Mouse (Mus musculus): ENCODE results near the gene Exoc3l. TPM values are rescaled to one million over a fixed set of nuclear protein-coding genes. Genes with fewer than 3 reads are reported as not detected.
A peak's percentile ranks its signal among the peaks of the same experiment; 100 is the strongest.

Exoc3l gene
- total RNA-seq (2022) = 10 to 100 TPM; 20.0 to 57.6 (median 36.8) TPM

DNA sequence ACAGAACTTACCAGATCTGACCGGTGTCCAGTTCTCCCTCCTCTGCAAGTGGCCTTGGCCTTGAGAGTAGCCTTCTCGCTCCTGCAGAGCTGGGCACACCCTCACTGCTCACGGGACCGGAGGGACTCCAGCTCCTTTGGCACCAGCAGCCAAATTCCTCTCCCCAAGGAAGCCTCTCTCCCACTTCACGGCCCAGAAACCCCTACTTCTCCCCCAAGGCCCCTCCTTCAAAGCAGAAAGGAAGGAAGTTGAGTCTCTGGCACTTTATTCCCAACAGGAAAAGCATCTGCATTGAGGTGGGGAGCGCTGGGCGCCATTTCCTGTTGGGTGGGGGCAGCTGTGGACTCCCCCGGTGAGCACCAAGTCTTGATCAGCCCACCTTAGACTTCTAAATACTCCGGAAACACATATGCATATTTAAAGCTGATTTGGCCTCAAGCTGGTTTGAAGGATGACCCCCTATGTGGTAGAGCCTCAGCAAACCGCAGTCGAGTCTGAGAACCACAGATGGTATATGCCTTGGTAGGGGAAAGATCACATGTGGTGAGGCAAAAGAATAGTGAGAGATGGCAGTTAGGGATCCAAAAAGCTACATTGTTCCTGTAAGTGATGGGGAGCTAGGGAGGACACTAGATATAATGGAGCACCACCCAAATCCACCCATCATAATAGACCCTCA is at the start of gene Exoc3l:
Gene Exoc3l, minus strand, starts transcription at position 207 of the 679 bp plus-strand sequence.
- peak; percentile 77 for DNase-seq

DNA sequence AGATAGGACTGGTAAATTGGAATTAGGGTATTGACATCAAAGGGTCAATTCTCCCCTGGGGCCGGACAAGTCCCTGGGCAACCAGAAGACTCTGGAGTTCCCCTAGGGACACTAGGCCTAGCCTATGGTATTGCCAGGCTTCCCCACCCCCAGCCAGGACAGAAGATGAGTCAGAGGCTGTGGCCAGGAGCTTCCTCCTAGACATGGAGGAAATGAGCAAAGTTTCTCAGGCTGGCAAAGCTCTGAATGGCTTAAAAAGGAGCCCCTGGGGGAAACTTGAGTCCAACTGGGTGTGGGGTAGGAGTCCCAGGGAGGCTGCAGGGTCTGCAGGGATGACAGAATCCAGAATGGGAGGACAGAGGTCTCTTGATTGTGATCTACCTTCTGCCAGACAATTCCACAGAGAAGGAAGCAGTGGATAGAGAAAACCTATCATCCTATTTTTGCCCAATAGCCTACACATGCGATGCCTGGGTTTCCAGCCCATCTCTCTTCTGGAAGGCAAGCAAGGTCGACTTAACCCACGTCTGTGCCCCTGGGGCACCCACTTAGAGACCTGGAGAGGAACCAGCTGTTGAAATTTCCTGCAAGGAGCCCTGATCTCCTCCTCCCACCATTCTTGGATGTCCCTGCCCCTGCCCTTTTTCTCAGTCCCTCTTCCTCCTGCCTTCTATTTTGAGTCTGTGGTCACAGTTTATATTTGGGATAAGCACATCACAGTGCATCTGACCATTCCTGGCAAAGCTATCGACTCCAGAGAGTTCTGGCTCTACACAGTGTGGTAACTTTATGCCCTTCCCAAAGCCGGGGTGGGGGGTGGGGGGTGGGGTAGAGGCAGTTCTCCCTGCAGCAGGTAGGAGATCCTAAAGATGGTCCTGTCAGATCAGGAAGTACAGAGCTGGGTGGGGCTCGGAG is 49.4 kb upstream of the Exoc3l start:
- peak; percentile 46 for DNase-seq

DNA sequence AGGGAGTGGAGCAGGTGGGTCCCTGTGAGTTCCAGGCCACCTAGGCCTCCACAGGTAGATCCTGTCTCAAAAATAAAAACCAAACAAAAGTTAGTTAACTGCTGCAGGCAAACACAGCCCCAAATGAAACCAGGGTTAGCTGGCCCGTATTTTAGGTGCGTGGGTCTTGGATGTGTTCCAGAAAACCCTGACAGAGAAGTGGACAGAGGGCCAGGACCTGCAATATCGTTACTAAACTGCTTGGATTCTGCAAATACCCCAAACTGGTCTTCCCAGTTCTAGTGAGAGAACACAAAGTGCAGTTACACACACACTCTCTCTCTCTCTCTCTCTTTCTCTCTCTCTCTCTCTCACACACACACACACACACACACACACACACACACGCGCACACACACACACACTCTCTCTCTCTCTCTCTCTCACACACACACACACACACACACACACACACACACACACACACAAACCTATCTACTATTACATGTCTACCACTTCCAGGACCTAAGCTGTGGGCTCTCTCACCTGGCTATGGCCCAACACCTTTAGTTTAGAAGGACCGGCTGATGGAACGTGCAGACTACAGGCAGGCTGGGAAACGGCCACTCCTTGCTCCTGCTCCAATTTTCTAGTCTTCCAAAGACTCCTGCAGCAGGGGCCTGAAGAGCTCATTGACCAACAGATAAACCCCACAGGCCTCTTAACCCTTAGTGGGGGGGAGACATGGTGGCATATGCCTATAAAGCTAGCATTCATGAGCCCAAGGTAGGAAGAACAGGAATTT is 48.1 kb upstream of the Exoc3l start:
- no peak for DNase-seq

DNA sequence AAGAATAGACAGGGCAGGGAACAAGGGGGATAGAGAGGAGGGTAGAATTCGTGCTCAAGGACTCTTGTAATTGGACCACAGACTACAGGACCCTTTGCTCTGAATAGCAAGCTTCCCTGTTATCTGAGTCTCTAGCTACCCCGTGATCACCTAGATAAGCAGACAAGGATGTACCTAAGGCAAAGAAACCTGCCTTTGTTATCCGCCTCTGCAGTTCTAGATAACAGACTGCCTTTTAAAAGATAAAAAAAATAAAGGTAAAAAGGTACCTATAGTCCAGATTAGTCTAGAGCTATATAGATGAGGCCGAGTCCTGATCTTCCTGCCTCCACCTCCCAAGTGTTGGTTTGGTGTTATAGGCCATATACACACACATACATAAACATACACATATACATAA is 46.9 kb upstream of the Exoc3l start:
- no peak for DNase-seq

DNA sequence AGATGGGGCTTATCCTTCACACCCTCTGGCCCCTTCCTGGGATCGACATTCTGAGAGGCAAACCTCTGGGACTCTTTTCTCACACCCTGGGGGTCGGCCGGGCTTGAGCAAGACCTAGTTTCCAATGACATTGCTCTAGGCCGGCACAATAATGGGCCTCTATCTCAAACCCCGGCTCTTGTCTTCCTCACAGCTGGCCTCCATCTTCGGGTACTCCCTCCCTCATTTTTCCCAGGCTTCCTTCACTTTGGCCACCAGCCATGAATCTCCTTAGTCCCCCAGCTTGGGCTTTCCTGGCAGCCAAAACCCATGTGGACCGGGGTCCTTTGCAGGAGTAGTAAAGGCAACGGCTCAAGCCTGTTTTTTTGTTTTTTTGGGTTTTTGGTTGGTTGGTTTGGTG is 45.5 kb upstream of the Exoc3l start:
- no peak for DNase-seq

DNA sequence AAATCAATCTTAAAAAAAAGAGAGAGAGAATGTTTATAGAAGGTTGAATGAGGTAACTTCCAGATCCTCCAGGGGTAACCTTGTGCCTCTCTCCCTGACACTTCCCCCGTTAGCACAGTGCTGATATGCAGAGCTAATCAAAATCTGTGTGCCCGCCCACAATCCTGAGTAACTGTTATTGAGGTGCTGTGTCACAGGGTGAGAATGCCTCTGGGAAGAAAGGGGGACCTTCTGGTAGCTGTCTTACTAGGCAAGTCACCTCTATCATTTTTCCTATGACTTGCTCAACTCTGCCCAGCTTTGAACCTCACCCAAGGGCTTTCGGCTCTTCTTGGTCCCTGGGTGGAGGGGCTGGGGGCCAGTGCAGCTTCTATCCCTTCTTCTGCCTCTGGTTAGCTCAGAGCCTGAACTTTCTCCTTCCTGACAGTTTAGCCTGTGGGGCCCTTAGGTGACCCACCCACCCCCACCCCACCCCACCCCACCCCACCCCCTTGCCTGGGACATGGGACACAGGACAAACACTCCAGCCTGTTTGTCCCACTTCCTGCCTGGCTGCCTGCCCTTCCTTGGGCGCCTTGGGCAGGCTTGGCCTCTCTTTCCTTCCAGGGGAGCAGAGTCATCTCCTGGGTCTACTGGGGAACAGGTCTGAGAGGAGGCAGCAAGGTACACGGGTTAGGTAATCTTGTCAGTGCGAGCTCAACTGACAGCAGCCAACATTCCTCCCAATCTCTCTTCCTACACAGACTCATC is 44.2 kb upstream of the Exoc3l start:
- DNase-seq = no peak

DNA sequence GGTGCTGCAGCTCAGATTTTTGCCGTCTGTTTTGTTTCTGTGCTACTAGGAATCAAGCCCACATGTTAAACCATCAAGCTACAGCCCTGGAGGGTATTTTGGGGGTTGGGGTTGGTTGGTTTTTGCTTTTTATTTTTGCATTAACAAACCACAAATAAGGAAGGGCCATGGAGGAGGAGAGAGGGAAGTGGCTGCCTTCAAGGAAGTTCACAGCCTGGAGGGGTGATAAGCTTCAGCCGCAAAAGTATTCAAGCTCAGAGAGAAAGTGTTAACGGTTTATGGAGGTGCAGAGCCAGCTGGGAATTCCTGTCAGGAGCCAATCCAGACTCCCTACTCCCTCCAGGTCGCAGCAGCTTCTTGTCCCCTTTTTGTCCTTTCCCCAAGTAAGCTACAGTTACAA is 43.1 kb upstream of the Exoc3l start:
- no peak for DNase-seq

DNA sequence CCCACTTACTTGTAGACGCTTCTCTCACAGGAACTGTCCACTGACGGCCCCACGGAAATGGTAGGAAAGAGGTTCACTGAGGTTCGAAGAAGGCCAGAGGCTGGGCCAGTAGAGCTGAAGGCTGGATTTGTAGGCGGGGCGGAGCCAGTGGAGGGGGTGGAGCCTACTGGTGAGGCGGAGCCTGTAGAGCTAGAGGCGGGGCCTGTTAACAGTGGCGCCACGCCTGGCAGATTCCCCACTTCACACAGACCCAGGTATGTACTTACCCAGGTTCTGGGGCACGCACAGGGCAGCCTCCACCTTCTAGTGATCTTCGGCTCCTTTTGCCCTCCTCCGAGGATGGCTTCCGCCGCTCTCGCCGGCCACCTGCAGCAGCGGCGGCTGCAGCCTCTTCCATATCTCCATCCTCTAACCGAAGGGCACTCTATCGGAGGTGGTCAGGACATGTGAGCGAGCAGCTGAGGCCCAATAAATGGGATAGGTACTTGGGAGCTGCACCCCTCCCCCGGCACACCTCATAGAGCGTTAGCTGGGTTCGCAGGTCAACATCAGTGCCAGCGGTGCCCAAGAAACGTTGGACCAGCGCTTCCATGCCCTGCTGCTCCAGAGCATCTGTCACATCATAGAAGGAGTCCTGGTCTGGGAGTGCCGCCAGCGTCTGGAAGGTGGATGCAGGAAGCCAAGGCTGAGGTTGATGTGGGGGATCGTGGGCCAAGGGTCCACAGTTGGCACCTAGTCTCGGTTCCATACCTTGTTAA is 40.7 kb upstream of the Exoc3l start:
- DNase-seq = no peak

DNA sequence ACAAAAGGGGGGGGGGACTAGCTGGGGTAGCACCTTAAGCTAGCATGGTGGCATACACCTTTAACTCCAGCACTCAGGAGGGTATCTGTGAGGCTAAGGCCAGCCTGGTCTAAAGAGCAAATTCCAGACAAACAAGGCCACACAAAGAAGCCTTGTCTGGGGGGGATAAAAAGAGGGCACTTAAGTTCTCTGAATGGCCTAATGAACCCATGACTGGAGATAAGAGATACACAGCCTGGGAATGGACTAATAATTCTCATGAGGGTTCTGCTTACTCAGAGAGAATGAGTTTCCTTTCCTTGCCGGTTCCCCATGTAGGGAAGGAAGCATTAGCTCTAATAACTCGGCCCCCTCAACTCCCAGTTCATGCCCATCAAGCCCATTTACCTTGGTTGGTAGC is 36.6 kb upstream of the Exoc3l start:
- no peak for DNase-seq

DNA sequence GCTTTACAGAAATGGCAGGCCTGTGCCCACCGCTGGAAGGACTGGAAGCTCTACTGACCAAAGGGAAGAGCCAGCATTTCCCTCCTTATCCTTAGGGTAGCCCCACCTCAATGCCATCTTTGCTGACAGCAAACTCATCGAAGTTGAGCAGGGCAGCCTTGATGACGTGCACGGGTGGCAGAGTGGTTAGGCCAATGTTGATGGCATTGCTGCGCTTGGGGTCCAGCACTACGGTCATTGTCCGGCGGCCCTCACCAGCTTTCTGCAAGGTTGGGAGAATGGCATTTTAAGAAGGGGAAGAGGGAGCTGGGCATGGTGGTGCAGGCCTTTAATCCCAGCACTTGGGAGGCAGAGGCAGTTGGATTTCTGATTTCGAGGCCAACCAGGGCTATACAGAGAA is 36.0 kb upstream of the Exoc3l start:
- no peak for DNase-seq

DNA sequence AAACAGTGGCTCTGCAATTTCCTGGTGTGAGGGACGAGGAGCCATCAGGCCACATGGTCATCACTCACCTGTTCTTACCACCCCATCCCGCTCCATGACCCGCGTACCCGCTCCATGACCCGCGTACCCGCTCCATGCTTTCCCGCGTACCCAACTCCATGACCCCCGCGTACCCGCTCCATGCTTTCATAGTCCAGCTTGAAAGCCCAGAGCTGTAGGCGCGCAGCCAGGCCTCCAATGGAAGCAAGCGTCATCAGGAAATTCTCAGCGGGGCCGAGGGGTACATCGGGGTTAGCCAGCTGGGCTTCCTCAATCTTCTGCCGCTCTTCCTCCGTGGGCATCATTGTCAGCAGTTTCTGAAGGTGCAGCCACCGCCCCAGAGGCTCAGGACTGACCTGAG is 35.6 kb upstream of the Exoc3l start:
- no peak for DNase-seq

DNA sequence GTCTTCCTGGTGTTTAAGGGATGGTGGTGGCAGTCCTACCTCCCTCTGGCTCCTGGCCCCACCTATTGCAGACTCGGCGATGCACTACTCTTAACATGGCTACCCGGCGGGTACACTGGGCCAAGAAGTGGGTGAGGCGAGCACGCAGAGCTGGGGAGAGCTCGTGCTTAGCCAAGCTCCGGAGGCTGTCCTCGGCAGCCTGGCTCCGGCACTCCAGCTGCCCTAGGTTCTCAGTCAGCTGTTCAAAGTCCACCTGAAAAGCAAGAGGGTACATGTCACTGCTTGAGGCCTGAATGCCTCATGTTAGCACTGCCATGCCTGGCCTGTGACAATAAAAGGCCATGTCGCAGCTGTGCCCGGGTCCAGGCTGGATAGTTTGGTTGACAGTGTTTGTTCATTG is 34.4 kb upstream of the Exoc3l start:
- no peak for DNase-seq

DNA sequence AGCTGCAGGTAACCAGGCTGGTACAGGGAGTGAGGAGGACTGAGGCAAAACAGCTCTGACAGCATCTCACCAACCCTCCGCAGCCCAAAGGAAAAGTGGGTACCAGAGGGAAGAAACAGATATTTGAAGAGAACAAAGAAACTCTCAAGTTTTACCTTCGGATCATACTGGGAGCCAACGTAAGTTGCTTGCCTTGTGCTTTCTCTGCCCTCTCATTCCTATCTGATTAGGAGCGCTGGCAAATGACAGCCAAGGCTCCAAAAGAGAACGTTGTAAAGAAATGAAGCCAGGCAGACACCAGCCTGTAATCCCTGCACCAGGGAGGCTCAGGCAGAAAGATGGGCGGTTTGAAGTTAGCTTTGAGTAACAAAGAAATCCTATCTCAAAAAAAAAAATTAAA is 31.1 kb upstream of the Exoc3l start:
- DNase-seq = no peak

DNA sequence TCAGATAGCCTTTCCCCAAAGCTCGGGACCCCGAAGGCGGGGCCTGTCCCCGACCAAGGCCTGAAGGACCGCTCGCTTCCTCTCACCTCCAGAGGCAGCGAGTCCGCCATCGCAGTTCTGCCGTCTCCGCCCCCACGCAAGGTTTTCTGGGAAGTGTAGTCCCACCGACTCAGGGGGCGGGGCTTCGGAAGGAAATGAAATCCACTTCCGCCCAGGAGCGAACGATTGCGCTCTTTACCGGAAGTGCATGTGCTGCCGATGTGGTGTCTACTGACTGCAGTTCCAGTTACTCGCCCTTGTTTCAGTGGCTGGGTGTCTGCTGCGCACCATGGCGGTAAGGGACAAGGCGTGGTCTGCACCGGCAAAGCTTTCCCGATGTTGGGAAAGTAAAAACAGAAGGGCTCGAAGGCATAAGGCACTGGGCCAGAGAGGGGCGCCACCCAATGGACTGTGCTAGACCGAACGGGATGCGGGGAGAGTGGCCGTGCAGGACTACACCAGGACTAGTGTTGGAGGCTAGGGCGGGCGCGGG is 30.3 kb upstream of the Exoc3l start, which contains the start of the genes Lrrc29 and Tmem208:
Gene Lrrc29, minus strand, starts transcription at position 138 of the 532 bp plus-strand sequence.
Gene Tmem208, plus strand, starts transcription at position 214 of the 532 bp plus-strand sequence.
- peak; percentile 96 for DNase-seq

DNA sequence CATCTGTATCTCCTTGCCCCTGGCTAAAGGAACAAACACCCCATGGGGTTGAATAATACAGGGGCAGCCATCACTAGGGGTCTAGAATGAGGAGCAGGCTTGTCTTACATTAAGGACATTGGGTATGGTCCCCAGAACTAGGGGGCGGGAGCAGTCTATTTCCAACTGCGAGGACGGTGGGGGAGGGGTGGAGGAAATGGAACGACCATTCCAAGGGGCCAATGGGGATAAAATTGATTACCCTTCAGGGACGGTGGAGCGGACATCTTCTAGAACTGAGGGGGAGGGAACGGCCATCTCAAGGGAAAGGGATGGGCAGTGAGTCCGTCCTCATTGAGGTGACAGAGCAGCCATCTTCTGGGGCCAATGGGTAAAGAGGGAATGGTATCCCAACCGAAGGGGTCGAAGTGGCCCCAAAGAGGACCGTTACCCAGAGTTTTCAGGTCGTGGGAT is 29.8 kb upstream of the Exoc3l start:
- no peak for DNase-seq

DNA sequence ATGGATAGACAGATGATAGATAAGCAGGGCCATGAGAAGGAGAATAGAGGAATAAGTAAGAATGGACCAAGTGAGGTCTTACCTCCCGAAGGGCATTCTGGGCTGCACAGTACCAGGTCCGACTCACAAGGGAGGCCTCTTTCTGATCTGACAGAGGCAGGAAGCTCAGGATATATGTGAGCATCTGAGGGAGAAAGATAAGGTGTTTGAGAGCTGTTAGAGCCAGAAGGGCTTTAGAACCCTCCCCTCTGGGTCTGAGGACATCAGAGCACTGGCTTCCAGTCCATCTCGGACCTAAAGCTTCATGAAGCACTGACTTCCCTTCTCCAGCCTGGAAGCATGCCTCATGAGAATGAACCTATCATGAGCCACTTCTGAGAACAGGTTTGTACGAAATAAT is 27.3 kb upstream of the Exoc3l start:
- no peak for DNase-seq

DNA sequence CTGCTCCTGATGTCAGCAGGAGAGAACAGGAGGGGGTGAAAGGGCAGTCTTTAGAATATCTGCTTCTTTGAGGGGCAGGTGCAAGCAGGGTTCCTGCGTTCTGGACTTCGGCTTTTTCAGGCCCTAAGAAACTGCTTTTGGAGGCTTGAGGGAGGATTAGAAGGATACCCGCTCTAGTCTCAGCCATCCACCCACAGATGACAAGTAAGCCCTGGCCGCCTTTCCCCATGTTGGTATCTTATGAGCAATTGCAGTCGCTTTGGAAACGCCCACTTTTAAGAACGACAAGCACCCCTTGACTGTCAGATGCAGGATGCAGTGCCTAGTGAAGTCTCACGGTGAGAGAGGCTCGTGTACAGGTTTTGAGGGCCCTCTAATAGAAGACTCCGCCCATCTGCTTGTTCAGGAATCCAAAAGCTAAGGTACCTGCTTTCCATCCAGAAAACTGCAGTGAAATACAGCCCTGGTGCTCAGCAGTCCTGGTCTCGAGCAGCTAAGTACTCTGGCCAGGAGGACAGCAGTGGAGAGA is 22.8 kb upstream of the Exoc3l start:
- DNase-seq = no peak

DNA sequence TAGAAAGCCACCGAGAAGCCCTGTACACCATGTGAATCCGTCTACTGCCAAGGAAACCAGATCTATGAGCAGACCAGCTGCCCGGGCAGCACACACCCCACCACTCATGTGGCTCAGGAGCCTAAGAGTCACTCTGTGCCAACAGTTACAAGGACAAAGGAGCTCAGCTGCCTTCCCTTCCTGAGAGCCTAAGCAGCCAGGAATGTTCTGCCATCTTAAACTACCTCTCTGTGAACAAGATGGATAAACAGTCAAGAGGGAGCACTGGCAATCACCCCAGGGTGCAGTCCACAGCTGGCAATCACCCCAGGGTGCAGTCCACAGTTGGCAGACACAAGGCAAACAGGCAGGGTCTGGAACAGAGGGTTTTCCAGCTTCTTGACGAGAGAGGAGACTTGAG is 22.0 kb upstream of the Exoc3l start:
- DNase-seq = no peak

DNA sequence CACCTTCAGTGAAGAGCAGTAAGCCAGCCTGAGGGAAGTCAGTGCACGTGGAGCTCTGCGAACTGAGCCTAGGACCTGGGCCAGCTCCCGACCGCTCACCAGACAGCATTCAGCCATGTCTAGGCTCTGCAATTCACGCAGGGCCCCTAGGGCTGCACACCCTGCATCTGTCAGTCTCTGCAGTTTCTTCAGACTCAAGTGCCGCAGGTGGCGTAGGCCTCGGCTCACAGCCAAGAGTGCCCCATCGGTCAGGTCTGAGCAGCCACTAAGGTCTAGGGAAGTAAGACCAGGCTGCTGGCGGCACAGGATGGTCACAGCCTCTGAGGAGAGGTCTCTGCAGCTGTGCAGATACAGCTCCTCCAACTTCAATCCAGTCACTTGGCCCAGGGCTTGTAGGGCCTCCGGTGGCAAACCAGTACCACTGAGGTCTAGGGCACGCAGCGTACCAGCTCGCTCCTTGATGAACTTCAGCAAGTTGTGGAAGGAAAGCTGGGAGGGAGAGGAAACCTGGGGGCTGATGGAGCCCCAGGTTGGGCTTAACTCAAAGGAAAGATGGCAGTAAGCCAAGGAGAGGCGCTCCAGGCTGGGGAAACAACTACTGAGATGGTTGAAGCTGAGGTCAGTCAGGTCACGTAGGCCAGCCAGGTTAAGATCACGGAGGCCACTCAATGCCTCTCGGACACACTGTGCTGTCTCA is 19.3 kb upstream of the Exoc3l start:
- DNase-seq = no peak

All from adrenal gland, adult 8-10 months (tissue).